Mouse (Mus musculus) kidney, postnatal 36 days (tissue): ENCODE measurements at regions not wholly inside any gene's neighbourhood (a gene's known extent, or its start where the extent isn't known, plus 50 kb on each side); places are given as distances from the start of the nearest gene placed in this dataset.

Source experiments
- DNase-seq, 2 experiments: peaks; one replicate each; pipeline ENCODE4 v3.0.0; 2021 to 2022; ENCODE audit warnings: mixed read lengths in 2 of 2

- no peak for DNase-seq
These were observed 1009.7 kb upstream of the Adgrl4 start for GRCm38 (mm10) chr3:150427965-150428364.

GRCm38 (mm10) chr3:150431291-150431690 is 1006.4 kb upstream of the Adgrl4 start:
- DNase-seq = no peak

GRCm38 (mm10) chr3:150435199-150435598 is 1002.5 kb upstream of the Adgrl4 start:
- DNase-seq = peak; percentile 9 to 10

DNA sequence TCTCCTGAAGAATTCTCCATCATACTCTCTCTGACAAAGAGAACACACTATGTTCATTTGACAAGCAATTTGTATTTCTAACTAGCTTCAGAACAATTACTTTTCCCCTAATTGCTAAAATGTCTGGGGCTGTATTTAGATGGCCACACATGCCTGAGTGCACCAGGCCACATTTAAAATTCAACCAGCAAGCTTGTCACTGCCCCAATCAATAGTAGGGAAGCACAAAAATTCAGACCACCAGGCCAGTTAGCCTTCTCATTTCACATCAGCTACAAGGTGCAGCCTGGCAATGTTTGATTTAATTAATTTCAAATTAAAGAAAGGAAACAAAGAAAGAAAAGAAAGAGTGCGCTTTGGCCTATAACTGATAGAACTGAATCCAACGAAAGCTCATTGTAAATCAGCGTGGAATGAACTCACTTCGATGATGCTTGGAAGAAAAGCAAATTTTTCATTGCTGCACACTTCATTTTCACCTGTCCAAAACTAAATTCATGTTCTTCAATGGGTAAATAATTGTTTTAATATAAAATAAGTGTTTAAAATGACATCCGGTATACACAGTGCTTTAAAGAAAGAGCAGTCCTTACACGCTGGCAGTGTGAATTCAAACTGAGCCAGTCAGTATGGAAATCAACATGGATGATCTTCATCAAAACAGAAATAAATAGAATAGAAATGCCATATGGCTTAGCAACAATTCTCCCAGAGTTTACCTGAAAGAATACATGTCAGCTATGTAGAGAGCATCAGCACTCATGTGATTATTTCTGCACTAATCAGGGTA is 1001.7 kb upstream of the Adgrl4 start:
- DNase-seq = no peak
